Mouse (Mus musculus): ENCODE results near the gene H2-M10.6. TPM values are rescaled to one million over a fixed set of nuclear protein-coding genes. Genes with fewer than 3 reads are reported as not detected.
"Not testable (repeated sequence)": the region's sequence is repeated elsewhere in the genome, so short reads cannot be mapped to it uniquely, and the experiment has no call there.

Gene H2-M10.6
- total RNA-seq, 1 experiment, result not detected

DNA sequence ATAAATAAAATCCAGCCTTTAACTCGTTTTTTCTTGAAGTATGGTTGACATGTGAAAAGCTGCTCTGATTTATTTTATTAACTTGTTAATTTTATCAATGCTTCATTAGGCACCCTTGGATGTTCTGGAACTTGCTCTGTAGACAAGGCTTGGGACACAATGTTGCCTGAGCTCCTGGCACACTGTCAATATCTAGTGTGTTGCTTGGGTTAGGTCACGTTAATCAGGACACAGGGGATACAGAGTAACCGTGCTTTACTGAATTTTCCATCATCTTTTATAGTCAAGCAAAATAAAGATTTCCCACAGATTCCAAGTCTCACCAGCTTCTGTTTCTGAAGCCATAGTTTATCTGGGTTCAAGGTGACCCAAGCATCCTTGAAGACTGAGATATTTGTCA, 30.4 kb upstream of the H2-M10.6 start:
- in situ Hi-C loops (cut with MboI; ENCODE audit: low sequenced_read_pairs in 2 of 2, unreplicated experiment in 2 of 2), result no loop called here
- no peak overlapping the region for H3K27ac ChIP-seq (ENCODE audit: insufficient read depth, low read depth, low read length, poor library complexity, severe bottlenecking)
- H3K9ac ChIP-seq (ENCODE audit: insufficient read depth, low read depth, low read length, poor library complexity, severe bottlenecking), result no peak overlapping the region
- no peaks in the 10 kb centered on the region for H3K4me1 ChIP-seq (ENCODE audit: control insufficient read depth in 2 of 2, insufficient read depth in 2 of 2, low read length in 2 of 2, poor library complexity in 1 of 2)
- H3K4me3 ChIP-seq (ENCODE audit: insufficient read depth in 1 of 2, low read depth in 1 of 2, low read length in 2 of 2, poor library complexity in 1 of 2, severe bottlenecking in 1 of 2), result no peak overlapping the region
- TF ChIP-seq MAFK (IDR thresholded peaks at IDR 0.05; ENCODE audit: insufficient read depth, low read depth, low read length) (no peak), HCFC1 (IDR thresholded peaks at IDR 0.05; ENCODE audit: borderline replicate concordance, insufficient read depth, low read length) (no peak), ZNF384 (IDR thresholded peaks at IDR 0.05; ENCODE audit: low read depth, low read length) (no peak), ZC3H11A (IDR thresholded peaks at IDR 0.05; ENCODE audit: borderline replicate concordance, low read depth, low read length) (no peak), CHD2 (IDR thresholded peaks at IDR 0.05; ENCODE audit: low read depth, low read length) (no peak)
- H3K9me3 ChIP-seq (ENCODE audit: control insufficient read depth, insufficient read depth, low read depth, low read length), result no peaks in the 10 kb centered on the region
- DNase-seq (ENCODE audit: low read depth, low spot score), result no peak
- no peaks in the 10 kb centered on the region for H3K36me3 ChIP-seq (ENCODE audit: control insufficient read depth, insufficient read depth, low read length, poor library complexity, severe bottlenecking)

DNA sequence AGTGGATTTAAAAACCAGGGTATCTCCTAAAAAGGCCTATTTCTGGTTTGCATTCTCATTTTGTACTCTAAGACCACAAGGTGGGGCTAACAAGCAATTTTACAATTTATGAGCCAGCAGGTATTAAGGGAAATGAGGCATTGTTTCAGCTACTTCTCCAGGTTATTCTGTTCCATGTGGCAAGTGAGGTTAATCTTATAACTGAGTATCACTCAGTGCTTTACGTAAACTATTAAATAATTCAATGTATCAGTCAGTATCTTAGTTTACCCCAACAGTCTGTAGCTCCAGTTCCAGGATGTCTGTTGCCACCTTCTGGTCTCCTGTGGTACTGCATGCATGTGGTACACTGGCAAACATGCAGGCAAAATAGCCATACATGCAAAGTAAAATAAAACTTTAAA, 25.5 kb upstream of the H2-M10.6 start:
- H3K9ac ChIP-seq (ENCODE audit: insufficient read depth, low read depth, low read length, poor library complexity, severe bottlenecking); H3K27ac ChIP-seq (ENCODE audit: insufficient read depth, low read depth, low read length, poor library complexity, severe bottlenecking); H3K4me3 ChIP-seq (ENCODE audit: insufficient read depth in 1 of 2, low read depth in 1 of 2, low read length in 2 of 2, poor library complexity in 1 of 2, severe bottlenecking in 1 of 2); H3K4me1 ChIP-seq (ENCODE audit: control insufficient read depth in 2 of 2, insufficient read depth in 2 of 2, low read length in 2 of 2, poor library complexity in 1 of 2); H3K36me3 ChIP-seq (ENCODE audit: control insufficient read depth, insufficient read depth, low read length, poor library complexity, severe bottlenecking); H3K9me3 ChIP-seq (ENCODE audit: control insufficient read depth, insufficient read depth, low read depth, low read length); in situ Hi-C loops (cut with MboI; ENCODE audit: low sequenced_read_pairs in 2 of 2, unreplicated experiment in 2 of 2): not testable (repeated sequence)
- DNase-seq (ENCODE audit: low read depth, low spot score), result peak; percentile 25

DNA sequence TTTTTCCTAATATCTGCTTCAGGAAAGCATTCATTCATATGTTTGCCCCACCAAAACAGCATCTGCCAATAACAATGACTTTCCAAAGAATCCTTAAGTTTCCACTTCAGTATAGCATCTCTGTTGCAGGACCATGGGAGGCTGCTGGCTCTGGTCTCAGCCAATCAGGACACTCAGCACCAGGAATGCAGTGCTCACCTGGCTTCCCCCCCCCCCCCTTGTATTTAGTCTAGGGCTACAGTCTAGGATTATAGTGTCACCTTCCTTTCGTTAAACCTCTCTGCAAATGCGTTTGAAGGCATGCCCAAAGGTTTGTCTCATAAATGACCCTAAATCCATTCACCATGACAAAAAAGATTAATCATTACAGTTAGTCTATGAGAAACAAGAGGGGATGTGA, 23.6 kb upstream of the H2-M10.6 start:
- Histone ChIP-seq H3K27ac (ENCODE audit: insufficient read depth, low read depth, low read length, poor library complexity, severe bottlenecking) (no peak overlapping the region), H3K36me3 (ENCODE audit: control insufficient read depth, insufficient read depth, low read length, poor library complexity, severe bottlenecking) (no peaks in the 10 kb centered on the region), H3K9ac (ENCODE audit: insufficient read depth, low read depth, low read length, poor library complexity, severe bottlenecking) (no peak overlapping the region), H3K9me3 (ENCODE audit: control insufficient read depth, insufficient read depth, low read depth, low read length) (no peaks in the 10 kb centered on the region), H3K4me1 (ENCODE audit: control insufficient read depth in 2 of 2, insufficient read depth in 2 of 2, low read length in 2 of 2, poor library complexity in 1 of 2) (no peaks in the 10 kb centered on the region), H3K4me3 (ENCODE audit: insufficient read depth in 1 of 2, low read depth in 1 of 2, low read length in 2 of 2, poor library complexity in 1 of 2, severe bottlenecking in 1 of 2) (no peak overlapping the region)
- in situ Hi-C loops (cut with MboI; ENCODE audit: low sequenced_read_pairs in 2 of 2, unreplicated experiment in 2 of 2), result no loop called here
- TF ChIP-seq CHD2 (IDR thresholded peaks at IDR 0.05; ENCODE audit: low read depth, low read length) (no peak), ZC3H11A (IDR thresholded peaks at IDR 0.05; ENCODE audit: borderline replicate concordance, low read depth, low read length) (no peak), MAFK (IDR thresholded peaks at IDR 0.05; ENCODE audit: insufficient read depth, low read depth, low read length) (no peak), ZNF384 (IDR thresholded peaks at IDR 0.05; ENCODE audit: low read depth, low read length) (no peak), HCFC1 (IDR thresholded peaks at IDR 0.05; ENCODE audit: borderline replicate concordance, insufficient read depth, low read length) (no peak)
- no peak for DNase-seq (ENCODE audit: low read depth, low spot score)

DNA sequence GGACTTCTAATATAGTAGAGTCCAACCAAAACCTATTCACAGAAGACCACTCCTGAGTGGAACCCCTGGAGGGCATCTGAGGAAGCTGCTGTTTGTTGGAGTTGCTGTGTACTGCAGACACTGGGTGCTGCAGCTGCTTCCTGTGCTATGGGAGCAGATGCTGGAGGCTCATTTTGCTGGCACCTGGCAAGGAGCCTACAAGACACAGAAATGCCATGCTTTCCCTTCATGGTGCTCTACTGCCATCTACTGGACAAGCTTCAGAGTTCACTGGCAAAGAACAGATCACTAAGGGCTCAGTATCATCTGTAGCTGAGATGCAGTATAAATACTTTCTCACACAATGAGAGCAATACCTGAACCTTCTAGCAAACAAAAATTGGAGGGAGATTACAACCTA, 23.2 kb upstream of the H2-M10.6 start:
- H3K4me3 ChIP-seq (ENCODE audit: insufficient read depth in 1 of 2, low read depth in 1 of 2, low read length in 2 of 2, poor library complexity in 1 of 2, severe bottlenecking in 1 of 2); H3K27ac ChIP-seq (ENCODE audit: insufficient read depth, low read depth, low read length, poor library complexity, severe bottlenecking); H3K9ac ChIP-seq (ENCODE audit: insufficient read depth, low read depth, low read length, poor library complexity, severe bottlenecking); H3K36me3 ChIP-seq (ENCODE audit: control insufficient read depth, insufficient read depth, low read length, poor library complexity, severe bottlenecking); in situ Hi-C loops (cut with MboI; ENCODE audit: low sequenced_read_pairs in 2 of 2, unreplicated experiment in 2 of 2); H3K9me3 ChIP-seq (ENCODE audit: control insufficient read depth, insufficient read depth, low read depth, low read length); H3K4me1 ChIP-seq (ENCODE audit: control insufficient read depth in 2 of 2, insufficient read depth in 2 of 2, low read length in 2 of 2, poor library complexity in 1 of 2): not testable (repeated sequence)
- DNase-seq (ENCODE audit: low read depth, low spot score), result peak; percentile 62
- TF ChIP-seq ZC3H11A (IDR thresholded peaks at IDR 0.05; ENCODE audit: borderline replicate concordance, low read depth, low read length), result peak; percentile 67; the same call in 1 of the 2 replicates

DNA sequence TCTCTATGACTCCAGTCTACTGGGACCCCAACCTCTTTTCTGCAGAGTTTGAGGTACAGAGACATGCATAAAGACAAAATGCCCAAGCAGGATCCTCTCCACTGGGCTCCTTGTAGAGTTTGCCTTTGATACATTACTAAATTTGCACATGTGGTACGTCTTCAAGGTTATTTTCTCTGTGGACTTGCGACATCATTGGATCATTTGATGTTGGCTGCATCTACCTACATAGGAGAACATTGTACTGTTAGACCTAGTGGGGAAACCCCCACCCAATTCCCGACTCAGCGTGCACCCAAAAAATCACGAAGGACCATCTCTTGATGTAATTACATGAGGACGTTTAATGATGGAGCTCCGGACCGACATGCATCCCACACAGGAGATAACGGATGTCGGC, 12.5 kb upstream of the H2-M10.6 start:
- no peaks in the 10 kb centered on the region for H3K36me3 ChIP-seq (ENCODE audit: control insufficient read depth, insufficient read depth, low read length, poor library complexity, severe bottlenecking)
- no peaks in the 10 kb centered on the region for H3K4me1 ChIP-seq (ENCODE audit: control insufficient read depth in 2 of 2, insufficient read depth in 2 of 2, low read length in 2 of 2, poor library complexity in 1 of 2)
- no peaks in the 10 kb centered on the region for H3K9me3 ChIP-seq (ENCODE audit: control insufficient read depth, insufficient read depth, low read depth, low read length)
- in situ Hi-C loops (cut with MboI; ENCODE audit: low sequenced_read_pairs in 2 of 2, unreplicated experiment in 2 of 2), result no loop called here
- DNase-seq (ENCODE audit: low read depth, low spot score), result no peak
- H3K4me3 ChIP-seq (ENCODE audit: insufficient read depth in 1 of 2, low read depth in 1 of 2, low read length in 2 of 2, poor library complexity in 1 of 2, severe bottlenecking in 1 of 2), result no peak overlapping the region
- no peak overlapping the region for H3K27ac ChIP-seq (ENCODE audit: insufficient read depth, low read depth, low read length, poor library complexity, severe bottlenecking)
- TF ChIP-seq CHD2 (IDR thresholded peaks at IDR 0.05; ENCODE audit: low read depth, low read length) (no peak), ZC3H11A (IDR thresholded peaks at IDR 0.05; ENCODE audit: borderline replicate concordance, low read depth, low read length) (no peak), HCFC1 (IDR thresholded peaks at IDR 0.05; ENCODE audit: borderline replicate concordance, insufficient read depth, low read length) (no peak), MAFK (IDR thresholded peaks at IDR 0.05; ENCODE audit: insufficient read depth, low read depth, low read length) (no peak), ZNF384 (IDR thresholded peaks at IDR 0.05; ENCODE audit: low read depth, low read length) (no peak)
- no peak overlapping the region for H3K9ac ChIP-seq (ENCODE audit: insufficient read depth, low read depth, low read length, poor library complexity, severe bottlenecking)

DNA sequence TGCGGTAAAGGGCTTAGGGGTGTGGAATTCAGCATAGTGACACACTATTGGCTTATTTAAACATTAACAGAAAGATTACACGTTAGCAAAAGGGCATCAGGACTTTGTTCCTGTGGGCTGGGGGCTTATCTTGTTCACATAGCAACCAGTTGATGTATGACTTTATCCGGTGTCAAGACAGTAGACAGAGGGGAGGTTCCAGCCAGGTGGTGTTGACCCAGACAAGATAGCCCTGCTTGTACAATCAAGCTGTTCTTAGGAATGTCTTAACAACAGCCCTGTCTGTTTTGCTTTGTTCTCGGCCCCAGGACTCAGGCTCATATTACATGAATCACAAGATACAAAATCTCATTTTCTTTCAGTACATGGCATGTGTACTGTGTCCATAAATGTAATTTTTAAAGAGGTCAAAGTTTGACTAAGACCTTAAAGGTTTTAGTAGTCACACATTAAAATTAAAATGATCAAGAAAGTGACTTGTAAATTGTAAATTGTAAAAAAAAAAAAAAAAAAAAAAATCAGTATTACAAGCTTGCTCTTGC, 12.0 kb upstream of the H2-M10.6 start:
- H3K36me3 ChIP-seq (ENCODE audit: control insufficient read depth, insufficient read depth, low read length, poor library complexity, severe bottlenecking); H3K27ac ChIP-seq (ENCODE audit: insufficient read depth, low read depth, low read length, poor library complexity, severe bottlenecking); H3K9me3 ChIP-seq (ENCODE audit: control insufficient read depth, insufficient read depth, low read depth, low read length); DNase-seq (ENCODE audit: low read depth, low spot score); H3K4me3 ChIP-seq (ENCODE audit: insufficient read depth in 1 of 2, low read depth in 1 of 2, low read length in 2 of 2, poor library complexity in 1 of 2, severe bottlenecking in 1 of 2); H3K4me1 ChIP-seq (ENCODE audit: control insufficient read depth in 2 of 2, insufficient read depth in 2 of 2, low read length in 2 of 2, poor library complexity in 1 of 2); in situ Hi-C loops (cut with MboI; ENCODE audit: low sequenced_read_pairs in 2 of 2, unreplicated experiment in 2 of 2); H3K9ac ChIP-seq (ENCODE audit: insufficient read depth, low read depth, low read length, poor library complexity, severe bottlenecking): not testable (repeated sequence)
